8 mouse cellular contexts compared by ENCODE assay signal in genomic region chr13:55022715-55023114, GRCm38 (mm10). TPM values are rescaled to one million over a fixed set of nuclear protein-coding genes. Genes with fewer than 3 reads are reported as not detected.
DNase-seq lines count a peak whose midpoint lies in the region; ATAC-seq and TF ChIP-seq lines count a peak whose summit lies in the region.
"Had no signal": no experiment of that assay in that cellular context is flagged by ENCODE, and none has a peak within 500 bp of the region (broad histone marks: within the 10 kb centered on the region; RNA-seq: fewer than 3 reads in every experiment).

No protein-coding gene starts in this region.

- TF ChIP-seq POLR2A in small intestine, adult 2 months (IDR thresholded peaks at IDR 0.05; ENCODE audit: low read depth, low read length): no peak

- H3K4me3 ChIP-seq in lung, embryonic 14.5 days (ENCODE audit: low read depth, low read length): no peak overlapping the region
- H3K4me3 ChIP-seq in small intestine, adult 2 months (ENCODE audit: low read depth, low read length): peak overlapping the region; percentile 43
- H3K4me3 ChIP-seq: liver, embryonic 13.5 days had no signal

- ATAC-seq in lung, embryonic 14.5 days (ENCODE audit: insufficient read depth): no peak

- no peak overlapping the region for H3K27ac ChIP-seq in lung, embryonic 14.5 days (ENCODE audit: low read depth)
- peak overlapping the region; percentile 77 for H3K27ac ChIP-seq in small intestine, adult 2 months (ENCODE audit: insufficient read depth, low read depth, low read length)
- H3K27ac ChIP-seq: liver, embryonic 13.5 days had no signal

- no peaks in the 10 kb centered on the region for H3K4me1 ChIP-seq in lung, embryonic 14.5 days (ENCODE audit: insufficient read depth)
- peaks cover 14% of the 10 kb centered on the region for H3K4me1 ChIP-seq in small intestine, adult 2 months (ENCODE audit: control insufficient read depth, insufficient read depth, insufficient read length, low read length)

- 0 out of 2 replicates have a peak, but pooled peaks cover 1% of the 10 kb centered on the region for H3K36me3 ChIP-seq in lung, embryonic 14.5 days (ENCODE audit: insufficient read depth)
- H3K36me3 ChIP-seq in small intestine, adult 2 months (ENCODE audit: control insufficient read depth, insufficient read depth, low read length): 0 out of 2 replicates have a peak, but pooled peaks cover 1% of the 10 kb centered on the region

- no peaks in the 10 kb centered on the region for H3K9me3 ChIP-seq in lung, embryonic 14.5 days (ENCODE audit: low read depth, low read length)
- H3K9me3 ChIP-seq: liver, embryonic 13.5 days had no signal

- 67% methylated on average over 9 of the region's 9 CpGs for WGBS in lung, embryonic 14.5 days
- WGBS in small intestine, adult 2 months: 15% methylated on average over 9 of the region's 9 CpGs

- no peak overlapping the region for H3K9ac ChIP-seq in lung, embryonic 14.5 days
- H3K9ac ChIP-seq: liver, embryonic 13.5 days had no signal

- TF ChIP-seq CTCF in lung, embryonic 14.5 days (IDR thresholded peaks at IDR 0.05; ENCODE audit: low read depth): no peak
- TF ChIP-seq CTCF in small intestine, adult 2 months (IDR thresholded peaks at IDR 0.05; ENCODE audit: extremely low read depth, insufficient read length, insufficient replicate concordance, low read depth, low read length): no peak

- peak; percentile 21 for DNase-seq in lung, embryonic 14.5 days
- no peak for DNase-seq in lung, postnatal 14 days
- peak; percentile 64 to 77 for DNase-seq in adrenal gland, postnatal 36 days
- peak; percentile 25 to 36 for DNase-seq in kidney, postnatal 36 days
- DNase-seq in thymus, postnatal 10 days (ENCODE audit: low spot score in 2 of 2): no peak
- no peak for DNase-seq in urinary bladder, postnatal 36 days (ENCODE audit: low spot score in 2 of 2)
- DNase-seq: liver, embryonic 13.5 days had no signal

- H3K4me2 ChIP-seq in lung, embryonic 14.5 days: no peak overlapping the region
- H3K4me2 ChIP-seq: liver, embryonic 13.5 days had no signal

- H3K27me3 ChIP-seq in lung, embryonic 14.5 days (ENCODE audit: insufficient read depth, low read length): no peaks in the 10 kb centered on the region
- no peaks in the 10 kb centered on the region for H3K27me3 ChIP-seq in small intestine, adult 2 months (ENCODE audit: control insufficient read depth, insufficient read depth, low read length)
- H3K27me3 ChIP-seq: liver, embryonic 13.5 days had no signal

RNA-seq across cellular contexts. Expression of gene Hk3, which starts 1.5 kb away (rescaled TPM):
- polyA plus RNA-seq in lung, embryonic 14.5 days (2014; fragmentation: Nextera tagmentation; extraction: Ambion mirVana): 1.1 and 1.2 TPM in 2 replicates
- total RNA-seq in adrenal gland, postnatal 36 days (2021): 1 to 10 TPM in 1 of 2 experiments, under 1 TPM in 1; 0.72 to 1.1 TPM
- 1.7 and 1.8 TPM in 2 replicates for polyA plus RNA-seq in small intestine, adult 2 months (2012; rRNA removed)

Comparison
In these comparisons a context has a peak if more than half of its experiments do, and no peak if none do; other contexts are left out.
1. DNase-seq: peak in lung, embryonic 14.5 days (single experiment), adrenal gland, postnatal 36 days (2 of 2) and kidney, postnatal 36 days (2 of 2); none in lung, postnatal 14 days (single experiment), thymus, postnatal 10 days (0 of 2) and urinary bladder, postnatal 36 days (0 of 2).